Mouse (Mus musculus) megakaryocyte-erythroid progenitor cell, adult 5-6 weeks (primary cell): ENCODE measurements at regions not wholly inside any gene's neighbourhood (a gene's known extent, or its start where the extent isn't known, plus 50 kb on each side); places are given as distances from the start of the nearest gene placed in this dataset.

ENCODE experiments used
- ATAC-seq: replicated peaks from 2 replicates; pipeline ENCODE4 v1.8.0; 2016; ENCODE audit warnings: mild to moderate bottlenecking, inconsistent platforms; ENCODE audit not compliant: severe bottlenecking, poor library complexity, low FRiP score, low TSS enrichment

GRCm38 (mm10) chr4:131254243-131254642, 310.1 kb downstream of the Matn1 start:
- no peak for ATAC-seq

GRCm38 (mm10) chr4:131254691-131255090, 310.5 kb downstream of the Matn1 start:
- ATAC-seq = no peak

- no peak for ATAC-seq
Observed at GRCm38 (mm10) chr4:131261236-131261635, 317.1 kb downstream of the Matn1 start.

GRCm38 (mm10) chr4:131262909-131263308, 318.7 kb downstream of the Matn1 start:
- ATAC-seq = no peak

GRCm38 (mm10) chr4:131266764-131267163, 322.6 kb downstream of the Matn1 start:
- no peak for ATAC-seq

- no peak for ATAC-seq
Observed at GRCm38 (mm10) chr4:131267760-131268159, 323.6 kb downstream of the Matn1 start.

- no peak for ATAC-seq
Observed at GRCm38 (mm10) chr4:131270192-131270591, 326.0 kb downstream of the Matn1 start.

GRCm38 (mm10) chr4:131272060-131272459, 327.9 kb downstream of the Matn1 start:
- ATAC-seq = no peak

GRCm38 (mm10) chr4:131293560-131293959, 349.4 kb downstream of the Matn1 start:
- ATAC-seq = no peak

- ATAC-seq = no peak
Observed at GRCm38 (mm10) chr4:131298011-131298674, 354.0 kb downstream of the Matn1 start.

GRCm38 (mm10) chr4:131303936-131304335, 359.8 kb downstream of the Matn1 start:
- ATAC-seq = no peak

GRCm38 (mm10) chr4:131304361-131304777, 360.2 kb downstream of the Matn1 start:
- no peak for ATAC-seq

GRCm38 (mm10) chr4:131314231-131314630, 370.0 kb downstream of the Matn1 start:
- no peak for ATAC-seq

GRCm38 (mm10) chr4:131316041-131316440, 371.9 kb downstream of the Matn1 start:
- no peak for ATAC-seq

- no peak for ATAC-seq
Observed at GRCm38 (mm10) chr4:131322323-131322722, 378.1 kb downstream of the Matn1 start.

- no peak for ATAC-seq
Observed at GRCm38 (mm10) chr4:131324486-131324885, 380.3 kb downstream of the Matn1 start.

- no peak for ATAC-seq
Observed at GRCm38 (mm10) chr4:131325200-131325599, 381.0 kb downstream of the Matn1 start.

GRCm38 (mm10) chr4:131325609-131326008, 381.4 kb downstream of the Matn1 start:
- ATAC-seq = no peak

- no peak for ATAC-seq
Observed at GRCm38 (mm10) chr4:131329398-131329797, 385.2 kb downstream of the Matn1 start.

- ATAC-seq = no peak
Observed at GRCm38 (mm10) chr4:131331646-131332045, 387.5 kb downstream of the Matn1 start.

GRCm38 (mm10) chr4:131336801-131337200, 392.6 kb downstream of the Matn1 start:
- ATAC-seq = no peak
